Mouse (Mus musculus) heart, adult 18-20 months (tissue): ENCODE data around the gene Msln. TPM values are rescaled to one million over a fixed set of nuclear protein-coding genes. Genes with fewer than 3 reads are reported as not detected.
A peak's percentile ranks its signal among the peaks of the same experiment; 100 is the strongest.

ENCODE experiments used
- DNase-seq, 2 experiments: peaks; one replicate each; pipeline ENCODE4 v3.0.0; 2021 to 2022; ENCODE audit warnings: mixed read lengths in 1 of 2
- long read RNA-seq, 2 experiments: library from polyadenylated mRNA; stranded (forward); transcript quantifications; one replicate each; pipeline ENCODE4 v2.0.0; 2021
- total RNA-seq, 2 experiments: library from RNA; stranded (reverse); gene quantifications; 2 replicates each; pipeline ENCODE4 v1.2.3; 2021

Gene Msln
- 10 to 100 TPM; 10.3 to 20.2 TPM for total RNA-seq
- long read RNA-seq, experiment 1, transcript Msln-207 (17 exons, 2,044 nt), result minor isoform, 5 of 18 reads
- long read RNA-seq, experiment 1, transcript Msln-208 (16 exons, 2,165 nt), result major isoform, 6 of 18 reads
- long read RNA-seq, experiment 1, partial matches to known transcripts, result 3 of 18 reads
- long read RNA-seq, experiment 1, other reads (novel, unspliced or antisense), result 0 of 18 reads
- long read RNA-seq, experiment 2, partial matches to known transcripts, result 0 of 7 reads
- long read RNA-seq, experiment 2, other reads (novel, unspliced or antisense), result 0 of 7 reads

DNA sequence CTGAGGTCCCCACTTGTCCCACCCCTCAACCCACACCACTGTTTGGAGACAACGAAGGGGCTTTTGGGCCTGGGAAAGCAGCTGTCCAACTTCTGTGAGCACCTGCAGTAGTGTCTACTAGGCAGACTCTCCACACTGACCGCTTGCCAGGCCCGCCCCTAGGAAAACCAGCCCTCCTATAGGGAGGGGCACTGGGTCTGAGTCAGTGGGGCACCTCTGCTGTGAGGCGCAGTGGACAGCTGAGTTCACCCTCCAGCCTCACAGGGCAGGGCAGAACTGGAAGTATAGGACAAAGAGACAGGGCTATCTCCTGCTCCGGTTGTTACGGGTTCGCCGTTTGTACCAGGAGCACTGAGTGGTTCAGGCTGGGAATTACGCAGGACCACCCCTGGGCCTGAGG is at the start of gene Msln:
Gene Msln (minus strand): TSS at position 138 of the 400 bp plus-strand sequence.
- DNase-seq, result no peak

GRCm38 (mm10) chr17:25802825-25803517 is 48.8 kb upstream of the Msln start:
- DNase-seq, result peak; percentile 50 to 74

- DNase-seq, result peak; percentile 75 to 83
These were observed 46.9 kb upstream of the Msln start for GRCm38 (mm10) chr17:25801029-25801428.

GRCm38 (mm10) chr17:25796951-25797369 is 42.8 kb upstream of the Msln start, which contains the start of gene Metrn:
TSS of gene Metrn (minus strand) at chr17:25797136.
- DNase-seq, result peak; percentile 93 to 94

DNA sequence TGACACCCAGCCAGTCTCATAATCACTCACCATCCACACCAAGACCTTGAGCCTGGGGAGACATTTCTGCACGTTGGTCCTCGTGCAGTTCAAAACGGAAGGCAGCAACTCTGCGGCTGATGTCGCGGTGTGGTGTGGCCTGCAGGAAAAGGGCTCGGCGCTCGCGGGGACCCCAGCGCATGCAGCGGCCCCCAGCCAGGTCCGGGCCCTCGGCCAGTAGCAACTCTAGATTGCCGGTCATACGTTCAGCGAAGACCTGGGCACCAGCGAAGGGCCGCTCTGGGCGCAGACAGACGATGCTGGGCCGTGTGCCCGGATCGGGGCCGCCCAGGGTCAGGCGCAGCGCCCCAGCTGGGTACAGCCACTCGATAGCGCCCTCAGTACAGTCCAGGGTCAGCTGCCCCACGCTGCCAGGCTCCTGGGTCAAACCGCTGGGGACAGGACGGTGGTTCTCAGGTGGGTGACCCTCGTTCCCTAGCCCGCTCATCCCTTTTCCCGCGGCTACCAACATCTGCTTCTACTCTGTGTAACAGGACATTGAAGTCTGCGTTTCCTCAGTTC is 42.1 kb upstream of the Msln start:
- peak; percentile 50 to 52 for DNase-seq

DNA sequence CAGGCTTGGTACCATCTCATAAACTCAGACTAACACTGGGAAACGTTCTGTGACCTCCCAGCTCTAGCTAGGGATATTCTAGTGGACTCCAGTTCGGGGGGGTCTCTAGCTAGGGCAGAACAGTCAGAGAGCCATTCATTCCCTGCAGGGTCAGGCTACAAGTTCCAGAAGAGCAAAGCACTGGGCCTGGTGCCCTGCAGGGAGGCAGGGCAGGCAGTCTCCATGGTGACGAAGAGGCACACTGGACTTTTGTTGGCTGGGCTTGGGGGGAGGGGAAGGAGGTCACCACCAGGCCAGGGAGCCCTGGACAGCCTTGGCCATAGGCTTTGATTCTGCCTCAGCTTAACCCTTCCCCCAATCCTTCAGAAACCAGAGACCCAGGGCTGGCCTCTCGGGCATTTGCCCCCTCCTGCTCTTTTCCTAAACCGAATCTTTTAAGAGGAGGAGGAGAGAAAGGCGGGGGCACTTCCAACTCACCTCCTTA is 41.5 kb upstream of the Msln start, which contains the start of gene AC134908.4:
Gene AC134908.4 (minus strand): TSS at position 51 of the 484 bp plus-strand sequence.
- DNase-seq, result no peak

- no peak for DNase-seq
These were observed 40.8 kb upstream of the Msln start for GRCm38 (mm10) chr17:25794998-25795397.

DNA sequence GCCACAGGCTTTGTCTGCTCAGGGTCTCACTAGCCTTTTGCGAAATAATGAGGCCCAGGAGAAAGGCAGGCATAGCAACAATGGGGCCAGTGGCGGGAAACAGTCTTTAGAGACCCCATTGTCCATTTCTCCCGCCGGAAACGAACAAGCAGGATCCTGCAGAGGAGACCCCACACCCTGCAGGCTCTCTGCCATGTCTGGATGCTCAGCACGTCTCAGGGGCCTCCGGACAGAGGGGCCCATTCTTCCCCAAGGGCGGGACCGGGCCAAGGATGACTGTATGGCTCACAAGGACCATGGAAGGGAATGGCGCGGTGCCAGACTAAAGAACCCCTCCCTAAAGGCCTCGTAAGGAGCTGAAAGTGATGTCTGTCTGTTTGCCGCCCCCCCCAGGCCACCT is 40.0 kb upstream of the Msln start:
- no peak for DNase-seq

- DNase-seq, result peak; percentile 85 to 89
These were observed 38.4 kb upstream of the Msln start, which contains the start of gene Fam173a for GRCm38 (mm10) chr17:25792615-25793014. TSS of gene Fam173a (minus strand) at chr17:25792901.

DNA sequence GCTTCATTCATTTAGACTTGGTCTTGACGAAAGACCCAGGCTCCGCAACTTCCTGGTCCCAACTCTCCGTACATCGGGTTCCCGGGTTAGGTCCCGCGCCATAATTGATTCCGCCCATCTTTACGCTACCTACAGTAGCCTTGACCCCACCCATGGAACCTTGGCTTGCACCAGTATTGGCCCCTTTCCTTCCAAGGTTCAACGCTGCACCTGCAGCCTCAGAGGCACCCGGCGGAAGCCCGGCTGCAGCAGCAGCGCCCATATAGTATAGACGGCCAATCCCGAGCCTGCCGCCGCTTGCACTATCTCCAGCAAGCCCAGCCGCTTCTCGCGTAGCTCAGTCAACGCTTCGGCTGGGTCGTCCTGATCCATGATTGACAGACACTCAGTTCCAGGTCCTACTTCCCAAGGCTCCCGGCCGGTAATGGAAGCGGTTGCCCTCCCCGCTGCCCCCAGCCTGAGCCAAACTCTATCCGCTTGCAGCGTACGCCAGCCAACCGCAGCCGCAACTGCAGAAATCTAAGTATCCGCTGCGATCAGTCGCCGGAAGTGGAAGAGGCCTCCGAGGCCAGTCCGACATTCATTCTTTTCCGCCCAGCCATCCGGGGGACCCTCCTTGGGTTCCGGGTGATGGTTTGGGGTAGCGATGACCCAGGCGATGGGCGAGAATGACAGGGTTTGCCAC is 37.8 kb upstream of the Msln start:
- DNase-seq, result peak; percentile 86 to 94

- no peak for DNase-seq
These were observed 37.2 kb upstream of the Msln start for GRCm38 (mm10) chr17:25791320-25791842.

DNA sequence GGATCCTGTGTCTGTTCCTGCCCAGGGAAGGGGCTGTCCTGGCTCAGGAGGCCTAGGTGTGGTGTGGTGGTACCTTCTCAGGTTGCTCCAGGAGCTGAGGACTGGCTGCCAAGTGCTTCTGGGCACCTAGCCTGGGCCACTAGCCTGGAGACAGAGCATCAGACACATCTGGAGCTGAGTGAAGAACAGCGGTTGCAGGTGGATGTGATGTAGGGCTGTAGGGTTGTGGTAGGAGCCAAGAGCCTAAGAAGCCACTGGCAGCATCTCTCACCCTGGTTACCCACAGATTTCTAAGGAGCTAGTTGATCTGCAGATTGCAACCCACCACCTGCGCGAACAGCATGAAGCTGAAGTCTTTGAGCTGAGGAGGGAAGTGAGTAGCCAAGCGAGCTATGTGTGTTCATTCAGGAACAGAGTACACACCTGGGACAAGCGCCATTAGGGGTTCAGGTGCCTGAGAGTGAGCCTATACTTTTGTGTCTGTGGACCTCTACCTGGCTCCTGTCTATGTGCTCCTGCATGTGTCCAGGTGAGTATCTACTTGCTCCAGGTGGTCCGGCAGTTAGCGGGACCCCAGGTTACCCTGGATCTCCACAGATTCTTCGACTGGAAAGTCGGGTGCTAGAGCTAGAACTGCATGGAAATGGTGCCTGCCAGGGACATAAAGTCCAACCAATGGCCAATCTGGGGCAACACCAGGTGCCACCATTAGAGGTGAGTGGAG is 32.8 kb upstream of the Msln start:
- DNase-seq, result no peak

GRCm38 (mm10) chr17:25786280-25786679 is 32.1 kb upstream of the Msln start, which contains the start of gene Ccdc78:
TSS of gene Ccdc78 (plus strand) at chr17:25786580.
- no peak for DNase-seq

- DNase-seq, result peak; percentile 96 to 97
These were observed 31.1 kb upstream of the Msln start, which contains the start of gene Haghl for GRCm38 (mm10) chr17:25785281-25785745. TSS of gene Haghl (minus strand) at chr17:25785673.

DNA sequence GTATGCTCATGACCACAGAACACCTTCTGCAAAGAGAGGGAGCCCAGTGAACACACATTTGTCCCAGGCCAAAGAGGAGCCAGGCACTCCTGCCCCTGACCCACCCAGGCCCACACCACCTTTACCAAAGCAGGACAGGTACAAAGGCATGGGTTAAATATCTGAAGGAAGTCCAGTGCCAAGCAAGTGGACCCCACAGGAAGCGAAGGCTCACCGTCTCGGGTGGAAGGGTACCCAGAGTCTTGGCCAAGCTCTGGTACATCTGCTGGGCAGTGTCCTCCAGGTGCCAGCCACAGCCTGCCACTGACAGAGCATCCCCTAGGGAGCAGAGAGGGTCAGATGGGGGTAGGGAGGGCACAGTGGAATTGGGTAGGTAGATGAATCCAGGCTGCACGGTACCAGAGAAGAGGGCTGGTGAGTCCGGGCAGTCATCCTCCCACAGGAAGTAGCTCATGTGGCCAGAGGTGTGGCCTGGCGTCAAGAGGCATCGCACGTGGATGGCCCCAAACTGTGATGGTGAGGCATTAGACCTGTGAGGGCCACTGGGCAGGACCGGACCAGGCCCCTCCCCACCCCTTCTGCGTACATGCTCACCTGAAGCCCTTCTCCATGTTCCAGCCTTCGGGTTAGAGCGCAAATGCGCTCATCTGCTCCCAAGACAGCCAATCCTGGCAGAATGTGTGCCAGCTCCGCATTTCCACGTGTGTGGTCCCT is 29.8 kb upstream of the Msln start:
- DNase-seq, result no peak

GRCm38 (mm10) chr17:25783086-25783485 is 28.9 kb upstream of the Msln start:
- peak; percentile 58 to 64 for DNase-seq

GRCm38 (mm10) chr17:25781339-25781738 is 27.2 kb upstream of the Msln start:
- DNase-seq, result no peak

- no peak for DNase-seq
These were observed 23.8 kb upstream of the Msln start for GRCm38 (mm10) chr17:25777948-25778347.

DNA sequence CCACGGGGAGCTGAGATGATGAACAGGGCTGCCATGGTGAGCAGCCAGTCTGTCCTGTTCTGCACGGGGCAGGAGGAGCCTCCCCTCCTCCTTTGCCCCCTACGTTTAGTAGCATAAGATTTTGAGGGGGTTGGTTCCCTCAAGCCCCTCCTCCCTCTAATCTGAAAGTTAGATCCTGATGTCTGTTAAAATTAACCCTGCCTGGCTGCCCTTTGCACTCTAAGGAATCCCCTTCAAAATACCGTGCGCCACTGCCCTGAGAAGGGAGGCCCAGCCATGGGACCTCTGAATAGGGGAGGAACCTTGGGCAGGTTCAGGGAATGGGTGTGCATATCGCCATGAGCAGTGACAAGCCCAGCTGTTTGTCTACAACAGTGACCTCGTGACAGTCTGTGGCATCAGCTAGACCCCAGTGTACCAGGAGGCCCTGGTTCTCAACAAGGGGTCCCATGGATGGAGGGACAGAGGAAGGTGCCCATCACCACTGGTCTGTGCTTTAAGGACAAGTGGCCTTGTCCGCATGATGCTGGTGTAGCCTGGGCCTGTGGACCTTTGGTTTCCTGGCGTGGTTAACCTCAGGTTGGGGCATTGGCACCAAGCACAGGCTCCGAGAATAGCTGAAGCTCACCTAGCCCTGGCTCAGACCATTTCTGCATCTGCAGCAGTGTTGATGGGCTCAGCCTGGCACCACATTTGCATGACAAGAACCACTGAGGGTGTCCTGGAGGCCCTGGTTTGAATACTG is 21.3 kb upstream of the Msln start:
- DNase-seq, result no peak
